Mouse (Mus musculus): ENCODE results near the gene Ppp4r4.
A peak's percentile ranks its signal among the peaks of the same experiment; 100 is the strongest.
"Not testable (repeated sequence)": the region's sequence is repeated elsewhere in the genome, so short reads cannot be mapped to it uniquely, and the experiment has no call there.

Gene Ppp4r4

DNA sequence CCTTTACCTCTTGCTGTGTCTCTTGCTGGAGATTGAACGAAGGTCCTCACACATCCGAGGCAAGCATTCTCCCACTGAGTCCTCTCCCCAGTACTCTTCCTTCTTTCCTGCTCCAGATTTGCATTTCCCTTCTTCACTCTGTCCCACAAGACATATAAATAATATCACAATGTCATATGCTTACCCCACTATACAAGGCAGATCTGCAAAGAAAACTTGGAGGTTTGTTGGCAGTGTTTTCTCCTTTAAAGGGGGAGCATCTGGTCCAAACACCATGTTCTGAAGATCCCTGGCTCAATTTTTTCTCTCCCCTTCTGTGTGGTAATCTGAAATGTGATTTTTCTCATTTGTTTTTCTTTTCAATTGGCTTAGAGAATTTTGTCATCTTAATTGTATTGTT, 102.3 kb downstream of the Ppp4r4 start:
- DNase-seq (ENCODE audit: low spot score in 2 of 2) = no peak

- DNase-seq (ENCODE audit: low spot score in 2 of 2) = no peak
These were observed 103.8 kb downstream of the Ppp4r4 start for GRCm38 (mm10) chr12:103635846-103636245.

DNA sequence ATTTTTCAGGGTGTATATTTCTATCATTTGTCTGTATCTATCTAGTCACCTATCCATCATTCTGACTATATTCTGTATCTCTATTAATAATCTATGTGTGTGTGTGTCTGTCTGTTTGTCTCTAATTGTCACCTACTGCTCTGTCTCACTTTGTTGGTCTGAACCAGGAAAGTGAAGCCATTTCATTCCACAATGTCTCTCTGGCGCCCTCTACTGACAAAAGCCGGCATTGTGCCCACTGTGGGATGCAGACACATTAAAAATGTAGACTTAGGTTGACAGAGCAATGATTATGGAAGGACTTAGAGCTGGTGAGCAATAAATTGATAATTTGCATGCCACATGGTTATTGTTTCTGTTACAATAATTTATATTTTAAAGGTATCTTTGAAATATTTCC, 111.3 kb downstream of the Ppp4r4 start:
- DNase-seq (ENCODE audit: low spot score in 2 of 2) = peak; percentile 80 to 87

DNA sequence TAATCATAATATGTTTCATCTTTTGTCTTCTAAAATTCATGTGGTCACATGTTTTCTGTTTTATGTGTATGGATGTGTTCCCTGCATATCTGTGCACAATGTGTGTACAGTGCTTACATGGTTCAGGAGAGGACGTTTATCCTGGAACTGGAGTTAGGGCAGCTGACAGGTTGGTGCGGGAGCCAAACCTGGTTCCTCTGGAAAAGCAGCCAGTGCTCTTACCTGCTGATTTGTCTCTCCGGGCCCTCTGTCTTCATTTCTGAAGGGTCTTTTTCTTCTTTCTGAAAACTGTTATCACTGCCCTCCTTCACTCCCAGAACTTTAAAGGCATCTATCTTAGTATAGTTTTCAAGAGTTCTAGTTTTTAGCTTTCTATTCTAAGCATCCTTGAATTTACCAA, 111.7 kb downstream of the Ppp4r4 start:
- DNase-seq (ENCODE audit: low spot score in 2 of 2) = no peak

DNA sequence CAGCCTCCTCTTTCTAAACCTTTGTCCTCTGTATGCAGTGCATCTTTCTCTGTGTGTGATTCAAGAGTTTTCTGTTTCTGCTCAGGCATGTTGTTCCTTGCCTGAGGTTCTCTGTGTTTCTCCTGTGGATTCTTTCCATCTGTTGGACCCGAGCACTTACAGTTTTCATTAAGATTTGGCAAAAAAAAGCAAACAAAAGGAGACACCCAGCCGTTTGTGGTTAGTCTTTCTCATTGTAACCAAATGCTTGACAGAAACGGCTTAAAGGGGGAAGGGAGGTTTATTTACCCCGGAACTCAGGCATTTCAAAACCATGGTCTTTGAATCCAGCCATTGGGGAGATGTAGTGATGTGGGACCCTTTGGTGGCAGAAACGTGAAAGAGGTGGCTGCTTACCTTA, 112.5 kb downstream of the Ppp4r4 start:
- DNase-seq (ENCODE audit: low spot score in 2 of 2) = no peak

DNA sequence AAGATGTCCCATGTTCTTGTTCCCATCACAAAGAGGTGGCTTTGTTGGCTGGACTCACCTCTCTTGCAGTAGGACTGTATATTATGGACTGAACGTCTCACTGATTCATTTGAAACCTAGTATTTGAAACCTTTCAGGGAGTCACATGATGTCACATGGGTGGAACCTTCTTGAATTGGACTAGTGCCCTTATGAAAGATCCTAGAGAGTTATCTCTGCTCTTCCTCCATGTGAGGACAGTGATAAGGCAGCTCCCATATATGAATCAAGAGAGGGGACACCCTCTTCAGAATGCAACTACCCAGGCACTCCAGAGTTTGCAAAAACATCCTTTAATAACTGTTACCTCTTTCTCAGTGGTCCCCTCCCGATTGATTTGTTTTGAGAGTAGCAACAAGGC, 114.2 kb downstream of the Ppp4r4 start:
- DNase-seq (ENCODE audit: low spot score in 2 of 2) = no peak

- DNase-seq (ENCODE audit: low spot score in 2 of 2) = no peak
These were observed 121.8 kb downstream of the Ppp4r4 start for GRCm38 (mm10) chr12:103653836-103654235.

DNA sequence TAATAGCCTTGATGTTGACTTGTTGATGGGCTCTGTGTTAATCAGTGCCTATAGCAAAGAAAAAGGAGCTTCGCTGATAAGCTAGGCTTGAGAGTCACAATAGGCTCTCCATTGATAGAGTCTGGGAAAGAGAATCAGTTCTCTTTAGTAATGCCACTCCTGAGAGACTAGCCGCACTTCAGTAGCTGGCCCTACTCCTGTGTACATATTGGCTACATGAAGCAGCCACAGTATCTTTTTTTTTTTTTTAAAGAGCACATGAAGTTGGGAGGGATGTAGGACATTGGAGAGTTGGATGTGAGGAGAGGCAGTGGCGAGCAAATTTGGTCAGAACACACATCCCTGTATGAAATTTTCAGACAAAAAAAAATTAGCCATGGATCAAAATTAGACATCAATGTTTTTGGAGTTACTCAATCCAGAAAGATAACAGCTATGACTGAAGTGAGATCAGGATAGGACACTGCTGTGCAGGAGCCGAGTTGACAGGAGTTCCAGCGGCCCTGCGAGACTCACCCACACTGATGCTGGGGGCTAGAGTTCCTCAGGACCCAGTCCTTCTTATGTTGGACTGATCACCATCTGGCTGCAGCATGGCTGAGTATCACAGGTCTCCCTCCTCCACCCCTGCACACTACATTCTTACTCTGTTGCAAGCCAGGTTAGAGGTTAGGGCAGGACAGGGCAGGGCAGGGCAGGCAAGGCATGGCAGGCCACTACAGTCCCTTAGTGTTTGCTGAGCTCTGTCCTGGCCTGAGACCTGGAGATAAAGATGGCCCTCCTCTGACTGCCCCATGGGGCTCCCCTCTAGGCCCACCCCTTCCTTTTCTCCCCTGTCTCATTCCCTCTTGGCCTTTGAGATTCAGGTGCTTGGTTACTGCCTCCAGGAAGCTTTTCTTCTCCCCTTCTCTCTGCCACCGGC, 123.3 kb downstream of the Ppp4r4 start:
- no peak for DNase-seq (ENCODE audit: low spot score in 2 of 2)

- no peak for DNase-seq (ENCODE audit: low spot score in 2 of 2)
These were observed 125.0 kb downstream of the Ppp4r4 start, which contains the start of gene Serpina6 for GRCm38 (mm10) chr12:103656848-103657626. Gene Serpina6, minus strand, starts transcription at chr12:103657212.

DNA sequence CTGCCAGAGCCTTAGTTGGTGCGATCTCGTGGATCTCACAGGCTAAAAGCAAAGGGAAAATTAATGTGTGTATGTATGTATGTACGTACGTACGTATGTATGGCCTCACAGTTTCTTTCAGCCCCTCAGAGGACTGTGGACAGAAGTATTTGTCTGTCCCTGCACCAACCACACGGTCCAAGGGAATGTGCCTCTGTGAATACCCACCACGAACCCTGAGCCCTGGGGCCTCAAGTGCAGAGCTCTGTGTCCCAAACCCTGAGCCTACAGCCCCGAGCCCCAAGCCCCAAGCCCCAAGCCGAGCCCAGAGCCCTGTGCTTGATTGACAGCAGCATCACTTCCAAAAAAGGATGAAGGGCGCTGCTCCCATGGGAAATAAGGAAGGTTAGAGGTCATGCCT, 125.9 kb downstream of the Ppp4r4 start:
- no peak for DNase-seq (ENCODE audit: low spot score in 2 of 2)

DNA sequence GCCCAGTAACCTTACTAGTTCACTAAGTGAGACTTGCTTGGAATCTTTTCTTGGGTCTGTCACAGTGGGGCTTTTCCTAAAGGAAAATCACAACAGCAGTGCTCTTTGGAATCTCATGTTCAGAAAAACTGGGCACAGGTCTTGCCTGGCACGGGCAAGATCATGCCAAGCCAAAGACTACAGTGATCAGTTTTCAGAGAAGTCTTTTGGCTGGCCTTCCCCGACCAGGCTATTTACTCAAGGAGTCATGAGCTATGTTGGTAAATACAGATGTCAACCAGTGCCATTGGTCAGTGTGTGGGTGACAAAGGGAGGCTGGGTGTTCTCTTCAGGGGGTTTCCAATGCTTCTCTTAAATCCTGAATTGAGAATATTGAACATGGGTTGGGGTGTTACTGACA, 127.1 kb downstream of the Ppp4r4 start:
- DNase-seq (ENCODE audit: low spot score in 2 of 2) = no peak

GRCm38 (mm10) chr12:103660076-103660475, 128.0 kb downstream of the Ppp4r4 start:
- no peak for DNase-seq (ENCODE audit: low spot score in 2 of 2)

- DNase-seq (ENCODE audit: low spot score in 2 of 2) = not testable (repeated sequence)
These were observed 130.0 kb downstream of the Ppp4r4 start for GRCm38 (mm10) chr12:103662053-103662452.
